Mouse (Mus musculus) layer of hippocampus, postnatal 14 days (tissue): ENCODE measurements around the gene Ccdc12. TPM values are rescaled to one million over a fixed set of nuclear protein-coding genes. Genes with fewer than 3 reads are reported as not detected.

Source experiments
- DNase-seq, 2 experiments: peaks; one replicate each; pipeline ENCODE4 v3.0.0; 2021 to 2022; ENCODE audit warnings: low spot score in 2 of 2, mixed read lengths in 1 of 2
- long read RNA-seq, 2 experiments: library from polyadenylated mRNA; stranded (forward); transcript quantifications; one replicate each; pipeline ENCODE4 v2.0.0; 2021
- total RNA-seq, 2 experiments: library from RNA; stranded (reverse); gene quantifications; 2 replicates each; pipeline ENCODE4 v1.2.3; 2021

Gene Ccdc12
- total RNA-seq = 10 to 100 TPM; 40.1 to 47.1 TPM
- long read RNA-seq, experiment 1, transcript Ccdc12-201 (7 exons, 834 nt) = major isoform, 24 of 28 reads
- long read RNA-seq, experiment 1, partial matches to known transcripts = 2 of 28 reads
- long read RNA-seq, experiment 1, other reads (novel, unspliced or antisense) = 1 of 28 reads
- long read RNA-seq, experiment 2, transcript Ccdc12-201 (7 exons, 834 nt) = major isoform, 44 of 55 reads
- long read RNA-seq, experiment 2, partial matches to known transcripts = 3 of 55 reads
- long read RNA-seq, experiment 2, other reads (novel, unspliced or antisense) = 2 of 55 reads

GRCm38 (mm10) chr9:110656249-110657221 lies at the start of gene Ccdc12:
Gene Ccdc12 (plus strand): TSS chr9:110656503.
- DNase-seq = peak; percentile 97 to 98

GRCm38 (mm10) chr9:110611471-110611870 lies 44.8 kb upstream of the Ccdc12 start:
- no peak for DNase-seq

- DNase-seq = no peak
Measured at GRCm38 (mm10) chr9:110617081-110617480, 39.2 kb upstream of the Ccdc12 start.

- DNase-seq = no peak
Measured at GRCm38 (mm10) chr9:110620180-110620579, 36.1 kb upstream of the Ccdc12 start.

- no peak for DNase-seq
Measured at GRCm38 (mm10) chr9:110620685-110621084, 35.6 kb upstream of the Ccdc12 start.

- no peak for DNase-seq
Measured at GRCm38 (mm10) chr9:110622621-110623219, 33.6 kb upstream of the Ccdc12 start.

GRCm38 (mm10) chr9:110623416-110624195 lies 32.7 kb upstream of the Ccdc12 start:
- DNase-seq = no peak

- DNase-seq = peak; percentile 81 to 86
Measured at GRCm38 (mm10) chr9:110624361-110625166, 31.7 kb upstream of the Ccdc12 start, which contains the start of gene Nradd. Gene Nradd (minus strand): TSS chr9:110624452.

- no peak for DNase-seq
Measured at GRCm38 (mm10) chr9:110625350-110625908, 30.9 kb upstream of the Ccdc12 start.

- no peak for DNase-seq
Measured at GRCm38 (mm10) chr9:110630171-110630570, 26.1 kb upstream of the Ccdc12 start.

GRCm38 (mm10) chr9:110631191-110631590 lies 25.1 kb upstream of the Ccdc12 start:
- no peak for DNase-seq

- no peak for DNase-seq
Measured at GRCm38 (mm10) chr9:110631651-110632275, 24.5 kb upstream of the Ccdc12 start.

- no peak for DNase-seq
Measured at GRCm38 (mm10) chr9:110632671-110633070, 23.6 kb upstream of the Ccdc12 start.

GRCm38 (mm10) chr9:110633882-110634281 lies 22.4 kb upstream of the Ccdc12 start:
- DNase-seq = no peak

GRCm38 (mm10) chr9:110635225-110635624 lies 21.1 kb upstream of the Ccdc12 start:
- peak; percentile 82 to 87 for DNase-seq

GRCm38 (mm10) chr9:110638611-110639021 lies 17.7 kb upstream of the Ccdc12 start:
- DNase-seq = no peak

GRCm38 (mm10) chr9:110641006-110641405 lies 15.3 kb upstream of the Ccdc12 start:
- no peak for DNase-seq

- no peak for DNase-seq
Measured at GRCm38 (mm10) chr9:110642812-110643524, 13.3 kb upstream of the Ccdc12 start.
